Mouse (Mus musculus) hindbrain, embryonic 11.5 days (tissue): ENCODE results near the gene Lrrfip2. TPM values are rescaled to one million over a fixed set of nuclear protein-coding genes. Genes with fewer than 3 reads are reported as not detected.

ENCODE experiments used
- ATAC-seq: fragments of 200-750 bp; cut with Nextera tagmentation; 2 replicates; pipeline ENCODE4 v1.8.0; 2017; ENCODE audit warnings: mild to moderate bottlenecking, moderate TSS enrichment, moderate library complexity; ENCODE audit not compliant: low FRiP score
- DNase-seq: peaks from one replicate; pipeline ENCODE4 v3.0.0-alpha.2; 2015; ENCODE audit warnings: low spot score
- H3K27ac ChIP-seq: fragments of 300-500 bp; sonication (generic); 2 replicates; pipeline ENCODE4 v1.5.1; 2014; ENCODE audit warnings: mild to moderate bottlenecking, low read depth, low read length
- H3K27me3 ChIP-seq: fragments of 300-500 bp; sonication (generic); 2 replicates; pipeline ENCODE4 v1.6.1; 2014; ENCODE audit warnings: mild to moderate bottlenecking, low read length, moderate library complexity, mixed read lengths; ENCODE audit not compliant: control insufficient read depth, insufficient read depth
- H3K36me3 ChIP-seq: fragments of 300-500 bp; sonication (generic); 2 replicates; pipeline ENCODE4 v1.6.1; 2014; ENCODE audit warnings: mild to moderate bottlenecking, low read length, moderate library complexity, mixed read lengths; ENCODE audit not compliant: control insufficient read depth, insufficient read depth
- H3K4me1 ChIP-seq: fragments of 300-500 bp; sonication (generic); replicated peaks from 2 replicates; pipeline ENCODE4 v1.6.1; 2014; ENCODE audit warnings: low read length, mixed read lengths; ENCODE audit not compliant: control insufficient read depth, insufficient read depth
- H3K4me2 ChIP-seq: fragments of 300-500 bp; sonication (generic); replicated peaks from 2 replicates; pipeline ENCODE4 v1.6.1; 2014; ENCODE audit warnings: mild to moderate bottlenecking, low read depth, low read length
- H3K4me3 ChIP-seq: fragments of 300-500 bp; sonication (generic); 2 replicates; pipeline ENCODE4 v1.5.1; 2014; ENCODE audit warnings: low read depth, low read length
- H3K9ac ChIP-seq: fragments of 300-500 bp; sonication (generic); 2 replicates; pipeline ENCODE4 v1.6.1; 2014; ENCODE audit warnings: low read depth, low read length
- H3K9me3 ChIP-seq: fragments of 300-500 bp; sonication (generic); 2 replicates; pipeline ENCODE4 v1.6.1; 2016; ENCODE audit warnings: low read length; ENCODE audit not compliant: control insufficient read depth
- WGBS: fragments of 180-500 bp; shearing (Covaris S2); extraction: QIAGEN DNeasy Blood & Tissue Kit; methylation state at CpG from one replicate; pipeline ENCODE4 v1.1.7; 2014; 5-methylcytosine and 5-hydroxymethylcytosine counted together
- polyA plus RNA-seq: library from polyadenylated mRNA; unstranded; fragments of >200 nt; fragmentation: Nextera tagmentation; extraction: Ambion mirVana; gene quantifications from 2 replicates; pipeline ENCODE4 v1.2.1, GENCODE M21; 2014

The Lrrfip2 gene
- polyA plus RNA-seq, 1 experiment from 2014 or later, result 57.4 TPM

- H3K9me3 ChIP-seq, result no peaks in the 10 kb centered on the region
- H3K4me3 ChIP-seq, result no peak overlapping the region
- H3K27ac ChIP-seq, result no peak overlapping the region
- no peaks in the 10 kb centered on the region for H3K27me3 ChIP-seq
- no peaks in the 10 kb centered on the region for H3K4me1 ChIP-seq
- no peak overlapping the region for H3K9ac ChIP-seq
- DNase-seq (no peak), ATAC-seq (no peak)
- H3K36me3 ChIP-seq, result no peaks in the 10 kb centered on the region
- no peak overlapping the region for H3K4me2 ChIP-seq
- WGBS, result 89% methylated on average over 1 of the region's 1 CpGs
These were observed 42.2 kb downstream of the Lrrfip2 start for GRCm38 (mm10) chr9:111159562-111159961.

GRCm38 (mm10) chr9:111161213-111161612 lies 43.8 kb downstream of the Lrrfip2 start:
- Histone ChIP-seq H3K27ac (no peak overlapping the region), H3K4me3 (no peak overlapping the region), H3K27me3 (no peaks in the 10 kb centered on the region), H3K4me2 (no peak overlapping the region), H3K4me1 (no peaks in the 10 kb centered on the region), H3K9ac (no peak overlapping the region), H3K9me3 (no peaks in the 10 kb centered on the region), H3K36me3 (no peaks in the 10 kb centered on the region; the same call in 1 of the 2 replicates)
- ATAC-seq, result no peak
- DNase-seq, result no peak
- 90% methylated on average over 14 of the region's 14 CpGs for WGBS

- Histone ChIP-seq H3K4me1 (no peaks in the 10 kb centered on the region), H3K27me3 (no peaks in the 10 kb centered on the region), H3K4me3 (no peak overlapping the region), H3K9me3 (no peaks in the 10 kb centered on the region), H3K27ac (no peak overlapping the region), H3K36me3 (no peaks in the 10 kb centered on the region; the same call in 1 of the 2 replicates), H3K9ac (no peak overlapping the region), H3K4me2 (no peak overlapping the region)
- 53% methylated on average over 4 of the region's 4 CpGs for WGBS
- no peak for ATAC-seq
- no peak for DNase-seq
These were observed 49.2 kb downstream of the Lrrfip2 start for GRCm38 (mm10) chr9:111166612-111167011.

GRCm38 (mm10) chr9:111170430-111170829 lies 53.0 kb downstream of the Lrrfip2 start:
- H3K9me3 ChIP-seq, result no peaks in the 10 kb centered on the region
- no peak overlapping the region for H3K9ac ChIP-seq
- H3K36me3 ChIP-seq, result no peaks in the 10 kb centered on the region; the same call in 1 of the 2 replicates
- DNase-seq (no peak), ATAC-seq (no peak)
- no peaks in the 10 kb centered on the region for H3K27me3 ChIP-seq
- H3K4me2 ChIP-seq, result no peak overlapping the region
- H3K4me3 ChIP-seq, result no peak overlapping the region
- 50% methylated on average over 3 of the region's 3 CpGs for WGBS
- H3K4me1 ChIP-seq, result no peaks in the 10 kb centered on the region
- H3K27ac ChIP-seq, result no peak overlapping the region

DNA sequence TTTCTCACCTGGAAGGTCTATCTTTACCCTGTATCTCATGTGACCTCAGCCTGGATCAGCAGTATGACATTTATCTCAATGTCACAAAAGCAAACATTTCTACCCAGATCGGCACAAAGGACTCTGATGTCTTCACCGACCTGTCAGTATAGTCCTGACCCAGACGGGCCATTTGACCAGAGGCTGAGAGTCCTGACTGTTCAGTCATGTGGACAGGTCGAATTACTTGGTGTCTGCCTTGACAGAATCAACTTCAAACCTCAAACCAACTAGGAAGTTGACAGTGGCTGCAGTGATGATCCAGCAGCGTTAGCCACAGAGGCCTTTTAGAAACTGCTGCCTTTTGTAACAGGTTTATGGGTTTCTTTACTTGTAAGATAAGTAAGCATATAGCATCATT lies 56.7 kb downstream of the Lrrfip2 start:
- ATAC-seq, result no peak
- 67% methylated on average over 5 of the region's 5 CpGs for WGBS
- no peaks in the 10 kb centered on the region for H3K36me3 ChIP-seq
- no peaks in the 10 kb centered on the region for H3K9me3 ChIP-seq
- DNase-seq, result no peak
- no peaks in the 10 kb centered on the region for H3K27me3 ChIP-seq
- H3K27ac ChIP-seq, result no peak overlapping the region
- no peak overlapping the region for H3K4me2 ChIP-seq
- no peak overlapping the region for H3K4me3 ChIP-seq
- no peak overlapping the region for H3K9ac ChIP-seq
- no peaks in the 10 kb centered on the region for H3K4me1 ChIP-seq

DNA sequence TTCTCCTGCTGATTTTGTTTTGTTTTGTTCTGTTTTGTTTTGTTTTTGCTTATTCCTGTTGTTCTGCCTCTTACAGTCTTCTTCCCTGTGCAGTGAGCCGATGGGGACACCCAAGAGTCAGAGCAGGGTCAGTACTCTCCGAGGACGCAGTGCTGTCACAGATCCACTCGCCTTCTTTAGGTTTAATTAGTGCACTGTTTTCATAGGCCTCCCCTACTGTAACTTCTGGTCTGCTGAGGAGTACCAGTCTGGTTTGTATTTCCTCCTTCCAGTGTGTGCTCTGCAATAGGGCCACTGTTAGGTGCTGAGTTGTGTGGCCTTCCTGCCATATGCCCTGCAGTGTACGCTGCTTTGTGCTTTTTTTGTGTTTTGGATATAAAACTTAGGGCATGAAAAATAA lies 61.6 kb downstream of the Lrrfip2 start:
- Histone ChIP-seq H3K4me1 (no peaks in the 10 kb centered on the region), H3K4me2 (no peak overlapping the region), H3K9me3 (no peaks in the 10 kb centered on the region), H3K4me3 (no peak overlapping the region), H3K9ac (no peak overlapping the region), H3K36me3 (no peaks in the 10 kb centered on the region), H3K27me3 (no peaks in the 10 kb centered on the region), H3K27ac (no peak overlapping the region)
- 80% methylated on average over 5 of the region's 5 CpGs for WGBS
- ATAC-seq, result no peak
- no peak for DNase-seq

- Histone ChIP-seq H3K27ac (no peak overlapping the region), H3K27me3 (no peaks in the 10 kb centered on the region), H3K4me1 (no peaks in the 10 kb centered on the region), H3K9ac (no peak overlapping the region), H3K36me3 (no peaks in the 10 kb centered on the region), H3K4me2 (no peak overlapping the region), H3K4me3 (no peak overlapping the region), H3K9me3 (no peaks in the 10 kb centered on the region)
- DNase-seq (no peak), ATAC-seq (no peak)
- WGBS, result 89% methylated on average over 3 of the region's 3 CpGs
These were observed 64.8 kb downstream of the Lrrfip2 start for GRCm38 (mm10) chr9:111182176-111182575.

- H3K4me1 ChIP-seq, result no peaks in the 10 kb centered on the region
- ATAC-seq, result peak; percentile 84
These were observed 67.5 kb downstream of the Lrrfip2 start for GRCm38 (mm10) chr9:111184929-111185328.

GRCm38 (mm10) chr9:111186861-111187260 lies 69.5 kb downstream of the Lrrfip2 start:
- Histone ChIP-seq H3K4me2 (no peak overlapping the region), H3K4me3 (no peak overlapping the region), H3K4me1 (no peaks in the 10 kb centered on the region), H3K36me3 (no peaks in the 10 kb centered on the region), H3K9me3 (no peaks in the 10 kb centered on the region), H3K27me3 (no peaks in the 10 kb centered on the region), H3K27ac (no peak overlapping the region), H3K9ac (no peak overlapping the region)
- DNase-seq (no peak), ATAC-seq (no peak)
- WGBS, result 85% methylated on average over 6 of the region's 6 CpGs

More at GRCm38 (mm10) chr9:111184929-111185328, 67.5 kb downstream of the Lrrfip2 start:
- no peaks in the 10 kb centered on the region for H3K9me3 ChIP-seq
- no peaks in the 10 kb centered on the region for H3K27me3 ChIP-seq
- 30% methylated on average over 4 of the region's 4 CpGs for WGBS
- no peak overlapping the region for H3K4me2 ChIP-seq
- H3K27ac ChIP-seq, result no peak overlapping the region
- no peaks in the 10 kb centered on the region for H3K36me3 ChIP-seq
- DNase-seq, result no peak
- no peak overlapping the region for H3K4me3 ChIP-seq
- no peak overlapping the region for H3K9ac ChIP-seq
